Mouse (Mus musculus) liver, adult 2 months (tissue): ENCODE data around the gene Stbd1.

ENCODE experiments used
- CTCF ChIP-seq: fragments of 200-500 bp; IDR thresholded peaks from 2 replicates; pipeline ENCODE4 v1.5.1; 2011; ENCODE audit warnings: low read depth, low read length, control low read depth
- POLR2A ChIP-seq: fragments of 200-500 bp; IDR thresholded peaks from 2 replicates; pipeline ENCODE4 v1.6.1; 2011; ENCODE audit warnings: low read length, control low read depth; ENCODE audit not compliant: insufficient read depth; ENCODE audit errors: extremely low read depth

DNA sequence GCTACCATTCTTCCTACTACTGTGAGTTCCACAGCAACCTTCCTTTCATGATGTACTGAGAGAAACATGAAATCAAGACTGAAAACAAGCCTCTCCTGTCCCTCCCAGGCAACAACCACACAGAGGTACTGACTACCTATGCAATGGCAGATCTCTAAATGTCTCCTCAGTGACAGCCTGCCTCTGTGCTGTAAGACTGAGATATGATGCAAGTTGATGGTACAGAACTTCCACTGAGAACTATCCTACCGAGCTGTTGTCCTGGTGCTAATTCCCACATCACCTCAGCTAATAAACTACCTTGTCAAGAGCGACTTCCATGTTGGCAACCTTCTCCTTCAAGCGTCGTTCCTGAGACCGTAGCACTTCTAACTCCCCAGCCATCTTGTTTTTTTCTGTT lies 33.0 kb downstream of the Stbd1 start:
- TF ChIP-seq POLR2A = no peak
- TF ChIP-seq CTCF = no peak
